In the genomic region with DNA sequence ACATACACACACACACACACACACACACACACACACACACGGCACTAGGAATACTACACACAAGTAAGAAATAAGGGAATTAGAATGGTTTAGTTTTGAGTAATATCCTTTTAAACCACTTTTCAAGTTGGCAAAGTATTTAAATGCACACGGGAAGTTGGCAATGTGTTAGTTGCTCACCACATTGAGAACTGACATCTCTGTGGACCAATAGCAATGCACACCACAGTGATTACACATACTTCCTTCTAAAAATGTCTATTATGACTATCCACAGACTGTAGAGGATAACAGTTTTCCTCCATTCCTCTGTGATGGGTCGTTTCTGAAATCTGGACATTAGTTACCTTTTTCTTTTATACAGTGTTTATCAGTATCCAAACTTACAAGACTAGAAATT, we compare ENCODE assay signal across 28 mouse cellular contexts. TPM values are rescaled to one million over a fixed set of nuclear protein-coding genes. Genes with fewer than 3 reads are reported as not detected.
DNase-seq lines count a peak whose midpoint lies in the region; ATAC-seq and TF ChIP-seq lines count a peak whose summit lies in the region.
"Had no signal": no experiment of that assay in that cellular context is flagged by ENCODE, and none has a peak within 500 bp of the region (broad histone marks: within the 10 kb centered on the region; RNA-seq: fewer than 3 reads in every experiment).

No protein-coding gene starts in this region.

- ATAC-seq in granulocyte monocyte progenitor cell, adult 5-6 weeks (replicated peaks; ENCODE audit: poor library complexity, severe bottlenecking), result peak; percentile 94
- peak; percentile 68 for ATAC-seq in megakaryocyte progenitor cell, adult 5-6 weeks (replicated peaks; ENCODE audit: poor library complexity)
- ATAC-seq: activated CD4-positive, CD25-positive, alpha-beta regulatory T cell, adult 4 months; forebrain, embryonic 14.5 days; forebrain, postnatal 0 days; intestine, postnatal 0 days had no signal

- no peaks in the 10 kb centered on the region for H3K4me1 ChIP-seq in MEL (ENCODE audit: control insufficient read depth in 1 of 2, insufficient read depth in 2 of 2, low read length in 2 of 2)
- H3K4me1 ChIP-seq: embryonic facial prominence, embryonic 12.5 days; embryonic facial prominence, embryonic 15.5 days; hindbrain, embryonic 12.5 days; hindbrain, embryonic 15.5 days had no signal

- TF ChIP-seq CTCF in MEL (IDR thresholded peaks at IDR 0.05 in 2 of 3, conservative IDR thresholded peaks at IDR 0.05 in 1 of 3; ENCODE audit: control insufficient read depth in 1 of 3, insufficient read depth in 1 of 3, low read depth in 2 of 3, low read length in 3 of 3, poor library complexity in 1 of 3, severe bottlenecking in 1 of 3), result no peak

- no peak overlapping the region for H3K4me3 ChIP-seq in MEL (ENCODE audit: control insufficient read depth in 1 of 2, insufficient read depth in 1 of 2, low read depth in 2 of 2, low read length in 2 of 2)
- H3K4me3 ChIP-seq: embryonic facial prominence, embryonic 12.5 days; embryonic facial prominence, embryonic 15.5 days; gastrocnemius, adult 2 months; heart, embryonic 13.5 days; hindbrain, embryonic 12.5 days; hindbrain, embryonic 15.5 days had no signal

- H3K9me3 ChIP-seq in MEL (replicated peaks; ENCODE audit: insufficient read depth, low read length), result no peaks in the 10 kb centered on the region
- H3K9me3 ChIP-seq: embryonic facial prominence, embryonic 15.5 days; heart, embryonic 13.5 days; hindbrain, embryonic 15.5 days had no signal

- H3K36me3 ChIP-seq in MEL (ENCODE audit: control insufficient read depth in 1 of 2, insufficient read depth in 2 of 2, low read length in 2 of 2), result no peaks in the 10 kb centered on the region
- H3K36me3 ChIP-seq: embryonic facial prominence, embryonic 12.5 days; embryonic facial prominence, embryonic 15.5 days; hindbrain, embryonic 12.5 days; hindbrain, embryonic 15.5 days had no signal

- no peak for TF ChIP-seq EP300 in MEL (IDR thresholded peaks at IDR 0.05; ENCODE audit: low read depth in 1 of 2, low read length in 2 of 2)

- peak; percentile 24 for DNase-seq in MEL (ENCODE audit: low read depth, low spot score)
- no peak for DNase-seq in adrenal gland, adult 8-10 months
- DNase-seq in cerebellum, postnatal 4 days (ENCODE audit: low spot score in 2 of 2), result no peak
- no peak for DNase-seq in cerebellum, adult 11 months
- DNase-seq: adrenal gland, postnatal 10 days; adrenal gland, postnatal 36 days; B cell, adult 2 months; cerebellum, adult 11-12 months; cerebellum, adult 8-10 months; cerebellum, postnatal 10 days; cerebellum, postnatal 36 days; forebrain, postnatal 0 days; gastrocnemius, adult 2 months; gastrocnemius, postnatal 14 days; heart, adult 18-20 months; heart, postnatal 14 days; heart, postnatal 4 days had no signal

- TF ChIP-seq RAD21 in MEL (IDR thresholded peaks at IDR 0.05; ENCODE audit: low read depth, low read length), result no peak

- no peaks in the 10 kb centered on the region for H3K79me2 ChIP-seq in MEL (ENCODE audit: control insufficient read depth, insufficient read depth, low read length, poor library complexity)

- TF ChIP-seq POLR2A in MEL (IDR thresholded peaks at IDR 0.05; ENCODE audit: control insufficient read depth in 1 of 2, insufficient read depth in 1 of 2, low read depth in 1 of 2, low read length in 2 of 2, poor library complexity in 1 of 2), result no peak

- no peak overlapping the region for H3K27ac ChIP-seq in MEL (ENCODE audit: control insufficient read depth, low read depth, low read length)
- H3K27ac ChIP-seq: embryonic facial prominence, embryonic 12.5 days; embryonic facial prominence, embryonic 15.5 days; gastrocnemius, adult 2 months; heart, embryonic 13.5 days; hindbrain, embryonic 12.5 days; hindbrain, embryonic 15.5 days had no signal

- no peaks in the 10 kb centered on the region for H3K27me3 ChIP-seq in MEL (ENCODE audit: control insufficient read depth in 1 of 2, insufficient read depth in 2 of 2, low read length in 2 of 2)
- H3K27me3 ChIP-seq: CH12.LX; embryonic facial prominence, embryonic 12.5 days; embryonic facial prominence, embryonic 15.5 days; heart, embryonic 13.5 days; hindbrain, embryonic 12.5 days; hindbrain, embryonic 15.5 days had no signal

- no peak overlapping the region for H3K9ac ChIP-seq in MEL (ENCODE audit: control insufficient read depth, low read depth, low read length, poor library complexity, severe bottlenecking)
- H3K9ac ChIP-seq: embryonic facial prominence, embryonic 12.5 days; embryonic facial prominence, embryonic 15.5 days; forebrain, postnatal 0 days; heart, embryonic 13.5 days; hindbrain, embryonic 12.5 days; hindbrain, embryonic 15.5 days had no signal

TF ChIP-seq in MEL, 35 proteins besides CTCF, POLR2A, EP300 and RAD21:
- no peak for TF ChIP-seq MAZ (IDR thresholded peaks at IDR 0.05; ENCODE audit: low read depth, low read length)
- TF ChIP-seq UBTF (IDR thresholded peaks at IDR 0.05; ENCODE audit: borderline replicate concordance, insufficient read depth, low read depth, low read length), result no peak
- no peak for TF ChIP-seq RCOR1 (IDR thresholded peaks at IDR 0.05; ENCODE audit: low read depth, low read length)
- TF ChIP-seq GATA1 (IDR thresholded peaks at IDR 0.05; ENCODE audit: low read depth, low read length), result no peak
- no peak for TF ChIP-seq HCFC1 (IDR thresholded peaks at IDR 0.05; ENCODE audit: low read depth, low read length)
- no peak for TF ChIP-seq MAX (IDR thresholded peaks at IDR 0.05; ENCODE audit: low read length)
- no peak for TF ChIP-seq MXI1 (IDR thresholded peaks at IDR 0.05; ENCODE audit: low read depth, low read length)
- TF ChIP-seq E2F4 (IDR thresholded peaks at IDR 0.05; ENCODE audit: borderline replicate concordance, low read depth, low read length), result no peak
- TF ChIP-seq TCF12 (IDR thresholded peaks at IDR 0.05; ENCODE audit: low read depth, low read length), result no peak
- TF ChIP-seq ZKSCAN1 (IDR thresholded peaks at IDR 0.05; ENCODE audit: low read depth, low read length), result no peak
- no peak for TF ChIP-seq TBP (IDR thresholded peaks at IDR 0.05; ENCODE audit: low read depth, low read length)
- no peak for TF ChIP-seq CHD1 (IDR thresholded peaks at IDR 0.05; ENCODE audit: low read depth, low read length)
- TF ChIP-seq MYC (IDR thresholded peaks at IDR 0.05; ENCODE audit: low read depth, low read length), result no peak
- no peak for TF ChIP-seq NELFE (IDR thresholded peaks at IDR 0.05; ENCODE audit: low read depth, low read length)
- no peak for TF ChIP-seq MEF2A (IDR thresholded peaks at IDR 0.05; ENCODE audit: extremely low read depth, insufficient replicate concordance, low read depth, low read length, poor library complexity, severe bottlenecking)
- TF ChIP-seq BHLHE40 (IDR thresholded peaks at IDR 0.05; ENCODE audit: borderline replicate concordance, low read depth, low read length), result no peak
- no peak for TF ChIP-seq ZNF384 (IDR thresholded peaks at IDR 0.05; ENCODE audit: low read depth, low read length)
- no peak for TF ChIP-seq KAT2A (conservative IDR thresholded peaks at IDR 0.05; ENCODE audit: low read depth, low read length)

RNA-seq across cellular contexts. Expression of gene Vps35, which starts 23.5 kb away (rescaled TPM):
- 91.5 and 92.1 TPM in 2 replicates for total RNA-seq in MEL (2012; rRNA removed)
- polyA plus RNA-seq in MEL (2012; ENCODE audit: insufficient read depth in 1 of 2, insufficient read length in 2 of 2, low read depth in 1 of 2, low replicate concordance in 2 of 2, missing spikeins in 1 of 2), result 10 to 100 TPM in 1 of 2 experiments, not detected in 1; 68.4 TPM
- total RNA-seq in granulocyte monocyte progenitor cell, adult 5-6 weeks (2014; fragmentation: Nextera tagmentation), result 72.7 and 83.0 TPM in 2 replicates
- 108 and 149 TPM in 2 replicates for total RNA-seq in granulocyte monocyte progenitor cell, adult 5-6 weeks (2017)
- total RNA-seq in megakaryocyte progenitor cell, adult 5-6 weeks (2015), result 140 and 146 TPM in 2 replicates
- total RNA-seq in megakaryocyte progenitor cell, adult 5-6 weeks (2017), result 123 and 137 TPM in 2 replicates
- 100 to 1,000 TPM in 2 of 4 experiments, 10 to 100 TPM in 2; 94.1 to 113 (median 105) TPM for total RNA-seq in adrenal gland, adult 8-10 months (2022)

RNA-seq across cellular contexts. Expression of gene Orc6, which starts 23.7 kb away (rescaled TPM):
- total RNA-seq in MEL (2012; rRNA removed), result 92.3 and 115 TPM in 2 replicates
- polyA plus RNA-seq in MEL (2012; ENCODE audit: insufficient read depth in 1 of 2, insufficient read length in 2 of 2, low read depth in 1 of 2, low replicate concordance in 2 of 2, missing spikeins in 1 of 2), result 10 to 100 TPM in 1 of 2 experiments, not detected in 1; 87.7 TPM
- total RNA-seq in granulocyte monocyte progenitor cell, adult 5-6 weeks (2014; fragmentation: Nextera tagmentation), result 96.0 and 116 TPM in 2 replicates
- total RNA-seq in granulocyte monocyte progenitor cell, adult 5-6 weeks (2017), result 99.3 and 103 TPM in 2 replicates
- 98.8 and 124 TPM in 2 replicates for total RNA-seq in megakaryocyte progenitor cell, adult 5-6 weeks (2015)
- total RNA-seq in megakaryocyte progenitor cell, adult 5-6 weeks (2017), result 91.7 and 102 TPM in 2 replicates
- 10 to 100 TPM; 11.2 to 16.0 (median 14.5) TPM for total RNA-seq in adrenal gland, adult 8-10 months (2022)
